Mouse (Mus musculus): ENCODE measurements around the gene Tmem211. TPM values are rescaled to one million over a fixed set of nuclear protein-coding genes. Genes with fewer than 3 reads are reported as not detected.

Gene Tmem211
- not detected in 2 replicates for polyA plus RNA-seq (2012; rRNA removed)
- polyA plus RNA-seq (2014; fragmentation: Nextera tagmentation; extraction: Ambion mirVana) = not detected in 2 replicates

GRCm38 (mm10) chr5:113226632-113227102 lies at the start of gene Tmem211:
Gene Tmem211, plus strand, starts transcription at chr5:113226909.
- 1% methylated on average over 13 of the region's 13 CpGs for WGBS (ENCODE audit: insufficient replicate concordance)

GRCm38 (mm10) chr5:113179451-113179842 lies 47.3 kb upstream of the Tmem211 start:
- Histone ChIP-seq H3K4me2 (ENCODE audit: low read depth) (peak overlapping the region; percentile 63), H3K27ac (no peak overlapping the region), H3K4me1 (replicated peaks; ENCODE audit: control insufficient read depth in 2 of 2, insufficient read depth in 2 of 2, low read length in 1 of 2) (no peaks in the 10 kb centered on the region; a peak in 1 of 4 replicates), H3K36me3 (replicated peaks; ENCODE audit: control insufficient read depth, insufficient read depth, low read depth) (no peaks in the 10 kb centered on the region), H3K9ac (replicated peaks) (no peak overlapping the region), H3K27me3 (ENCODE audit: control insufficient read depth, insufficient read depth, low read length) (no peaks in the 10 kb centered on the region), H3K4me3 (ENCODE audit: insufficient read depth in 1 of 2, low read depth in 2 of 2, low read length in 2 of 2) (no peak overlapping the region), H3K9me3 (ENCODE audit: control insufficient read depth, low read length) (no peaks in the 10 kb centered on the region)
- TF ChIP-seq CTCF (IDR thresholded peaks at IDR 0.05; ENCODE audit: low read depth) (no peak), EP300 (IDR thresholded peaks at IDR 0.05; ENCODE audit: low read depth) (no peak)
- no peak for DNase-seq (ENCODE audit: low read depth in 3 of 3, low spot score in 3 of 3)
- WGBS (ENCODE audit: insufficient replicate concordance) = 12% methylated on average over 9 of the region's 9 CpGs
- no peak for ATAC-seq (ENCODE audit: insufficient read depth)

More at GRCm38 (mm10) chr5:113226632-113227102, at the start of gene Tmem211:
- H3K36me3 ChIP-seq (replicated peaks; ENCODE audit: control insufficient read depth, insufficient read depth, low read depth) = no peaks in the 10 kb centered on the region
- H3K4me3 ChIP-seq (ENCODE audit: insufficient read depth in 1 of 2, low read depth in 2 of 2, low read length in 2 of 2) = no peak within 1 kb of the TSS
- TF ChIP-seq CTCF (IDR thresholded peaks at IDR 0.05; ENCODE audit: low read depth) (peak; percentile 88), EP300 (IDR thresholded peaks at IDR 0.05; ENCODE audit: low read depth) (no peak)
- ATAC-seq (ENCODE audit: insufficient read depth) (peak; percentile 59), DNase-seq (ENCODE audit: low read depth in 3 of 3, low spot score in 3 of 3) (peak in 1 of 3 experiments; percentile 33)
- no peak within 1 kb of the TSS for H3K27ac ChIP-seq
- no peak within 1 kb of the TSS for H3K9ac ChIP-seq (replicated peaks)
- H3K9me3 ChIP-seq (ENCODE audit: control insufficient read depth, low read length) = no peaks in the 10 kb centered on the region
- no peaks in the 10 kb centered on the region for H3K27me3 ChIP-seq (ENCODE audit: control insufficient read depth, insufficient read depth, low read length)
- H3K4me1 ChIP-seq (replicated peaks; ENCODE audit: control insufficient read depth in 2 of 2, insufficient read depth in 2 of 2, low read length in 1 of 2) = peaks cover 0 to 2% of the 10 kb centered on the region in 2 experiments; a peak in 1 of 4 replicates
- H3K4me2 ChIP-seq (ENCODE audit: low read depth) = peak within 1 kb of the TSS; percentile 42

- WGBS (ENCODE audit: insufficient replicate concordance) = 3% methylated on average over 30 of the region's 30 CpGs
- no peaks in the 10 kb centered on the region for H3K27me3 ChIP-seq (ENCODE audit: control insufficient read depth, insufficient read depth, low read length)
- no peak for TF ChIP-seq EP300 (IDR thresholded peaks at IDR 0.05; ENCODE audit: low read depth)
- peak; percentile 82 for TF ChIP-seq CTCF (IDR thresholded peaks at IDR 0.05; ENCODE audit: low read depth)
- no peak overlapping the region; the same call in 1 of the 2 replicates for H3K27ac ChIP-seq
- H3K4me3 ChIP-seq (ENCODE audit: insufficient read depth in 1 of 2, low read depth in 2 of 2, low read length in 2 of 2) = peak overlapping the region; percentile 36 to 49
- no peaks in the 10 kb centered on the region; a peak in 1 of 4 replicates for H3K4me1 ChIP-seq (replicated peaks; ENCODE audit: control insufficient read depth in 2 of 2, insufficient read depth in 2 of 2, low read length in 1 of 2)
- H3K9me3 ChIP-seq (ENCODE audit: control insufficient read depth, low read length) = no peaks in the 10 kb centered on the region
- no peaks in the 10 kb centered on the region for H3K36me3 ChIP-seq (replicated peaks; ENCODE audit: control insufficient read depth, insufficient read depth, low read depth)
- H3K9ac ChIP-seq (replicated peaks) = no peak overlapping the region; the same call in 1 of the 2 replicates
- peak; percentile 78 for ATAC-seq (ENCODE audit: insufficient read depth)
- peak overlapping the region; percentile 63 for H3K4me2 ChIP-seq (ENCODE audit: low read depth)
- peak; percentile 50 to 56 (median 52) for DNase-seq (ENCODE audit: low read depth in 3 of 3, low spot score in 3 of 3)
These were observed 46.6 kb upstream of the Tmem211 start for GRCm38 (mm10) chr5:113179843-113180682.

- no peak for TF ChIP-seq EP300 (IDR thresholded peaks at IDR 0.05; ENCODE audit: low read depth)
- no peak for TF ChIP-seq CTCF (IDR thresholded peaks at IDR 0.05; ENCODE audit: low read depth)
- peak overlapping the region; percentile 63 for H3K4me2 ChIP-seq (ENCODE audit: low read depth)
- no peaks in the 10 kb centered on the region; a peak in 1 of 4 replicates for H3K4me1 ChIP-seq (replicated peaks; ENCODE audit: control insufficient read depth in 2 of 2, insufficient read depth in 2 of 2, low read length in 1 of 2)
- H3K36me3 ChIP-seq (replicated peaks; ENCODE audit: control insufficient read depth, insufficient read depth, low read depth) = no peaks in the 10 kb centered on the region
- peak overlapping the region in 1 of 2 experiments; percentile 36; a peak in 1 of 4 replicates for H3K4me3 ChIP-seq (ENCODE audit: insufficient read depth in 1 of 2, low read depth in 2 of 2, low read length in 2 of 2)
- no peak overlapping the region for H3K9ac ChIP-seq (replicated peaks)
- WGBS (ENCODE audit: insufficient replicate concordance) = 66% methylated on average over 15 of the region's 15 CpGs
- ATAC-seq (ENCODE audit: insufficient read depth) (no peak), DNase-seq (ENCODE audit: low read depth in 3 of 3, low spot score in 3 of 3) (no peak)
- no peaks in the 10 kb centered on the region for H3K27me3 ChIP-seq (ENCODE audit: control insufficient read depth, insufficient read depth, low read length)
- H3K27ac ChIP-seq = no peak overlapping the region
- H3K9me3 ChIP-seq (ENCODE audit: control insufficient read depth, low read length) = no peaks in the 10 kb centered on the region
These were observed 46.0 kb upstream of the Tmem211 start for GRCm38 (mm10) chr5:113180755-113181154.

GRCm38 (mm10) chr5:113181441-113181840 lies 45.3 kb upstream of the Tmem211 start:
- no peak overlapping the region for H3K4me2 ChIP-seq (ENCODE audit: low read depth)
- H3K4me1 ChIP-seq (replicated peaks; ENCODE audit: control insufficient read depth in 2 of 2, insufficient read depth in 2 of 2, low read length in 1 of 2) = no peaks in the 10 kb centered on the region; a peak in 1 of 4 replicates
- H3K27me3 ChIP-seq (ENCODE audit: control insufficient read depth, insufficient read depth, low read length) = no peaks in the 10 kb centered on the region
- TF ChIP-seq CTCF (IDR thresholded peaks at IDR 0.05; ENCODE audit: low read depth) = no peak
- no peak for TF ChIP-seq EP300 (IDR thresholded peaks at IDR 0.05; ENCODE audit: low read depth)
- H3K27ac ChIP-seq = no peak overlapping the region
- H3K9me3 ChIP-seq (ENCODE audit: control insufficient read depth, low read length) = no peaks in the 10 kb centered on the region
- H3K9ac ChIP-seq (replicated peaks) = no peak overlapping the region
- WGBS (ENCODE audit: insufficient replicate concordance) = 8% methylated on average over 6 of the region's 6 CpGs
- H3K36me3 ChIP-seq (replicated peaks; ENCODE audit: control insufficient read depth, insufficient read depth, low read depth) = no peaks in the 10 kb centered on the region
- ATAC-seq (ENCODE audit: insufficient read depth) = peak; percentile 40; the same call in 1 of the 2 replicates
- no peak overlapping the region for H3K4me3 ChIP-seq (ENCODE audit: insufficient read depth in 1 of 2, low read depth in 2 of 2, low read length in 2 of 2)
- peak; percentile 13 to 33 (median 26) for DNase-seq (ENCODE audit: low read depth in 3 of 3, low spot score in 3 of 3)
